Mouse (Mus musculus) B cell, adult 2 months (primary cell): Measurements from ENCODE around the gene Atp13a4.
A peak's percentile ranks its signal among the peaks of the same experiment; 100 is the strongest.

ENCODE experiments used
- DNase-seq, 2 experiments: peaks; one replicate each; pipeline ENCODE4 v3.0.0; 2022

Gene Atp13a4

DNA sequence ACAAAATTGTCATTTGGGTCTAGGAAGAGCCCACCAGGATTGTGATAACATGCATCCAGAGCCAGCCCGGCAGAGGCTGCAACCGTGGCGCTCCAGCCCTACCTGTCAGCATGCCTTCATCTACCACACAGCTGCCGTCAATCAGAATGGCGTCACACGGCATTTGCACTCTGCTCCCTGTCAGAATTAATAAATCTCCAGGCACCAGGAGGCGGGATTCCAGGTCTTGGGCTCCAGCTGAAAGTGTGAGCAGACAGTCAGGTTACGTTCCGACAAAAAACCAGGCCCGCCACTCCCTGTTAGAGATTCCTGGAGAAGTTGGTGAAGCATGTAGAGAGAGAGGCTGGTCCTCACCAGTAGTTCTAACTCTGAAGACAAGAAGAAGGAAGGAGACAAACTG lies 85.3 kb downstream of the Atp13a4 start:
- DNase-seq: no peak

DNA sequence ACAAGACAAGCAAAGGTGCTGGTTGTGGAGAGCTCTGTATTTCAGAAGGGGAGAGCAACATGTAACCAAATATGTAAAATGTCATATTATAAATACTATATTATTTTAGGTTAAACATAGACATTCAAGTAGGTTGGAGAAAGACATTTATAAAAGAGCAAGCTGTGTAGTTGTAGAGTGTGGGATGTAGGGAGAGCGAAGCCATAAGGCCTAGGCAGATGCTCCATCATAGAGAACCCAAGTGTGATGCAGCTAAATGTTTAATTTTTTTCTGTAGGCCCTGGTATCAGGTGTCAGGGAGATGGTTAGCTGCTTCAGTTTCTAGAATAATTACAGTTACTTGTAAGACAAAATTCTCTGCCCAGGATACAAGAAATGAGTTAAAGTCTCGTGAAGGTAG lies 87.8 kb downstream of the Atp13a4 start:
- DNase-seq: no peak

- no peak for DNase-seq
Observed at GRCm38 (mm10) chr16:29453282-29453681, 91.4 kb downstream of the Atp13a4 start.

DNA sequence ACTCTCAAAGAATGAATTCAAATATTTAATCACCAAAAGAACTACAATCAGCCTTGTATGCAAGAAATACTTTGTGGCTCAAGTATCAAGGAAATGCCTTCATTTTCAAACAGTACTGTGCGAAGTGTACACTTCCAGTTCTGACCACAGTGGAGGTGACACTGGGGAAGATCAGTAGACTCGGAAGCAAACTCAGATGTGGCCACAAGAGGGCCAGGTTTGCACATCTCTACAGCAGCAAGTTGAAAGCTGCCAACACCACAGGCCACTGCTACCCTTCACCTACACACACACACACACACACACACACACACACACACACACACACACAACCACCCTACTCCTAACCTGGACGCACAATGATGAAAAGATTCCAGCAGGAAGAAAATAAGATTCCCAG lies 93.0 kb downstream of the Atp13a4 start:
- DNase-seq: peak in 1 of 2 experiments; percentile 4

DNA sequence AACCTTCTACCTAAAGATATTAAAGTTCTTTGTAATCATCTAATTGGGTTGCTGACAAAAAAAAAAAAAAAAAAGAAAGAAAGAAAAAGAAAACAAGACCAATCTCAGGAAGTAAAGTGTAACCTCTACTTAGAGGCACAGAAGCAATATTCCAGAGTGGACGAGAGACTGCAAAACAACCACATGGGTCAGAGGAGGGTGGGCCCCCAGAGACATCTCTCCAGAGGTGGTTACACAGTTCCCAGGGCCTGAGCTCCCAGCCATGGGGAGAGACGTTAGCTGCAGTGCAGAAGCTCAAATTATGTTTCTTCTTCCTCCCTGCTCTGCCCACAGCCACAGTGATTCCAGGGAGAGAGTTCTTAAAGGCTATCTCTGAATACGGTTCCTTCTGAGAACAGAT lies 102.5 kb downstream of the Atp13a4 start:
- no peak for DNase-seq

DNA sequence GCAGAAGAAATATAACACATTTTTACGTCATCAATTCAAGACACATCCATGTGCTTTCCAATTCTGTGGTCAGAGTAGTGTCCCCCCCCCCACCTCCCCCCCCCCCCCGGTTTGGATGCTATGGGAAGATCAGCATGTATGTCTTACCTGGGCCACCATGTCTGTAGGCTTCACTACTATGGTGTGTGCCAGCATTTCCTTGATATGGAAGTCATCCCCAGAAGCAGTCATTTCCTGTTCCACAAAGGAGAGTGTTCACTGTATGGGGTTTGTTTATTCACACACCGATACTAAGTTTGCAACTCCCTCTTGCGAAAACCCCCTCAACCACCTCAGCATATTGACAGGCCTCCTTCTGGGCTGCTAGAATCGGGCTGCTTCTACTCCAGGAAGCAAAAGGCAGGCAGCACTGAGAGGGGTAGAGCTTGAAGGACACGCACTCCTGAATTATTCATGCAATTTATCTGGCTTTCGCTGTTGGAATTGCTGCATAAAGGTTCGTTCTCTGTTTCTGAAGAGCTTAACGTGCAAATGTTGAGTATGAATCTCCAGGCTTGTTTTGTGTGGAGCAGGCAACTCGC lies 103.2 kb downstream of the Atp13a4 start:
- DNase-seq: no peak

- no peak for DNase-seq
Observed at GRCm38 (mm10) chr16:29438045-29438444, 106.6 kb downstream of the Atp13a4 start.

GRCm38 (mm10) chr16:29435746-29436145 lies 108.9 kb downstream of the Atp13a4 start:
- no peak for DNase-seq

- DNase-seq: peak in 1 of 2 experiments; percentile 8
Observed at GRCm38 (mm10) chr16:29434712-29435111, 110.0 kb downstream of the Atp13a4 start.

DNA sequence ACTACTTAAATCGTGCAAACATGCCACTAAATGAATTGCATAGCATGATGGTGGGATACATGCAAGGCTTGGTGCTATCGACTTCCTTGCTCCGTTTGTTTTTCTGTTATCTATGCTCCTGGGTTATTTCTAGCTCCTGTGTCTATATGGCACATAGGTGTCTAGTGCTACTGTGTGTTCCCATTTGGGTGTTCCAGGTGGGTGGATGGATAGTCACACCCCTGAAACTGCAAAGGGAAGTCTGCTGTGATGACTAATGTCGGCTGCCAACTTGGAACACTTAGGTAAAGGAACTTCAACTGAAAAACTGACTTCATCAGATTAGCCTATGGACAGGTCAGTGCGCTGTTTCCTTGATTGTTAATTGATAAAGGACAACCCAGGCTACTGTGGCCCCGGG lies 129.8 kb downstream of the Atp13a4 start:
- no peak for DNase-seq

DNA sequence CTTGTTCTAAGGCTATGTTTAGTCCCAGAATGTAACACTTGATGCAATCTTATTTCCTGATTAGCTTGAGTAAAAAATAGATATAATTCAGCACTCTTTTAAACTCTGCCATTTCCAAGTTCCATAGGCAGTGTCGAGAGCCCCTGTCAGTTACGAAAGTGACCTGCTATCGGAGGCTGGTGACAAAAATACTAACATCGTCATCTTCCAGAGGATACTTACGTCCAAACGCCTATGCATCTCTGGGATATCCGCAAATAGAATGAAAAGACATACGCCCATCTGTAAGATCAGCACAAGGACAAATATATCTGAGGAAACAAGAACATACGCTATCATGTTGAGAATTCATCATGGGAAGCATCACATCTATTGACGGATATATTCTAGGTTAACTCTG lies 137.3 kb downstream of the Atp13a4 start:
- no peak for DNase-seq

GRCm38 (mm10) chr16:29399079-29399478 lies 145.6 kb downstream of the Atp13a4 start:
- no peak for DNase-seq

- no peak for DNase-seq
Observed at GRCm38 (mm10) chr16:29384781-29385180, 159.9 kb downstream of the Atp13a4 start.

DNA sequence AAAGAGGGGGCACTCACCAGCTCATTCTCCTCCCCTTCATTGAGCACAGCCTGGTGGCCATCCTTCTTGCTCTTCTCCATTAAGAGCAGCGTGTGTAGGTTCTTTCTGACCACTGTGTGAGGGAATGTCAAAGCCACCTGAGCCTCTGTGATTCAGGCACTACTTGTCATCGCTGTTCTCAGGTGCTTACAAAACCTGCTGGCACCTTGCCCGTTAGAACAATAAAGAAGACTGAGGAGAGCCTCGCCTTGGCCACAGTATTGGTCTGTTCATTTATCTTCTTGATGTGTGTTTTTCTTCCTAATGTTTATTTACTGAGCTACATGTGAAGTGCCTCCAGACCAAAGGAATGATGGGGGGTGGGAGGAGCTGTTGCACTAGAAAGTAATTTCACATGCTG lies 166.2 kb downstream of the Atp13a4 start, which contains the start of gene Atp13a5:
TSS of gene Atp13a5 (minus strand) at position 275 of the 400 bp plus-strand sequence.
- no peak for DNase-seq

DNA sequence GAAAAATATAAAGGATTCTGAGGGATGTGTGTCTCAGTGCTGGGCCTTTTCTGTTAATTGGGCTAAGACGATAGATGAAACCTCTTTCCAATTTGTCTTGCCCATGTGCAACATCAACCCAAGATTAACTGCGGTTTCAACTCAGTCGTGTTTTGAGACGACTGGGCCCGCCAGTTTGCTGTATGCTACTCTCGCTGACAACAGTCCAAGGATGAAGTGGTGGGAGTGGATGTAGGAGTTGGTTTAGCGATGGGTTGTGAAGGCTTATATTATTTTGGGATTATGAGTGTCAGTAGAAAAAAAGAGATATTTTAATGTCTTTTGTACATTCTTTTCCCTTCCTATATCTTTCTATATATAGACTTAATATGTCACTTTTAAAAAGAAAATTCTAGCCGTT lies 170.0 kb downstream of the Atp13a4 start:
- DNase-seq: no peak
